Mouse (Mus musculus) kidney, adult 2 months (tissue): ENCODE results near the gene Snta1. TPM values are rescaled to one million over a fixed set of nuclear protein-coding genes. Genes with fewer than 3 reads are reported as not detected.

Experiments used
- DNase-seq: peaks from one replicate; pipeline ENCODE4 v3.0.0; 2021
- H3K27ac ChIP-seq: fragments of 200-500 bp; 2 replicates; pipeline ENCODE4 v1.5.1; 2012; ENCODE audit warnings: low read depth, low read length, control low read depth, inconsistent platforms; ENCODE audit not compliant: insufficient read depth
- H3K27me3 ChIP-seq: fragments of 200-500 bp; replicated peaks from 2 replicates; pipeline ENCODE4 v1.6.1; 2012; ENCODE audit warnings: mild to moderate bottlenecking, moderate library complexity, low read length, inconsistent platforms; ENCODE audit not compliant: control insufficient read depth, insufficient read depth
- H3K36me3 ChIP-seq: fragments of 200-500 bp; 2 replicates; pipeline ENCODE4 v1.6.1; 2012; ENCODE audit warnings: mild to moderate bottlenecking, moderate library complexity, low read length, inconsistent platforms; ENCODE audit not compliant: control insufficient read depth, insufficient read depth
- H3K4me1 ChIP-seq: fragments of 200-500 bp; 2 replicates; pipeline ENCODE4 v1.6.1; 2011; ENCODE audit warnings: low read length; ENCODE audit not compliant: control insufficient read depth, insufficient read depth
- H3K4me3 ChIP-seq: fragments of 200-500 bp; 2 replicates; pipeline ENCODE4 v1.5.1; 2011; ENCODE audit warnings: mild to moderate bottlenecking, low read depth, low read length, control low read depth; ENCODE audit not compliant: insufficient read depth
- CTCF ChIP-seq: fragments of 200-500 bp; conservative IDR thresholded peaks from 2 replicates; pipeline ENCODE4 v1.5.1; 2011; ENCODE audit warnings: low read depth, mild to moderate bottlenecking, control low read depth, low read length, moderate library complexity, mixed read lengths; ENCODE audit not compliant: insufficient read depth, insufficient read length
- POLR2A ChIP-seq: fragments of 200-500 bp; IDR thresholded peaks from one replicate; pipeline ENCODE4 v1.6.1; 2011; ENCODE audit warnings: low read depth, low read length, control low read depth
- WGBS: fragments of 180-500 bp; shearing (Covaris S2); methylation state at CpG from one replicate; pipeline ENCODE4 v1.1.7; 2018; 5-methylcytosine and 5-hydroxymethylcytosine counted together
- polyA plus RNA-seq: library from polyadenylated mRNA; depleted of rRNA; stranded (reverse); fragments of >200 nt; gene quantifications from 2 replicates; pipeline ENCODE4 v1.2.3, GENCODE M21; 2012

Gene Snta1
- polyA plus RNA-seq, 1 experiment: 60.5 TPM

GRCm38 (mm10) chr2:154422181-154422580 is 14.3 kb upstream of the Snta1 start:
- no peak for DNase-seq
- WGBS: 83% methylated on average over 5 of the region's 5 CpGs
- 0 out of 2 replicates have a peak, but pooled peaks cover under 1% of the 10 kb centered on the region for H3K4me1 ChIP-seq
- H3K27ac ChIP-seq: no peak overlapping the region
- H3K27me3 ChIP-seq: no peaks in the 10 kb centered on the region
- TF ChIP-seq CTCF: no peak
- no peak for TF ChIP-seq POLR2A
- H3K4me3 ChIP-seq: no peak overlapping the region
- no peaks in the 10 kb centered on the region for H3K36me3 ChIP-seq

GRCm38 (mm10) chr2:154420942-154421731 is 13.2 kb upstream of the Snta1 start:
- TF ChIP-seq CTCF: no peak
- TF ChIP-seq POLR2A: no peak
- 56% methylated on average over 7 of the region's 7 CpGs for WGBS

DNA sequence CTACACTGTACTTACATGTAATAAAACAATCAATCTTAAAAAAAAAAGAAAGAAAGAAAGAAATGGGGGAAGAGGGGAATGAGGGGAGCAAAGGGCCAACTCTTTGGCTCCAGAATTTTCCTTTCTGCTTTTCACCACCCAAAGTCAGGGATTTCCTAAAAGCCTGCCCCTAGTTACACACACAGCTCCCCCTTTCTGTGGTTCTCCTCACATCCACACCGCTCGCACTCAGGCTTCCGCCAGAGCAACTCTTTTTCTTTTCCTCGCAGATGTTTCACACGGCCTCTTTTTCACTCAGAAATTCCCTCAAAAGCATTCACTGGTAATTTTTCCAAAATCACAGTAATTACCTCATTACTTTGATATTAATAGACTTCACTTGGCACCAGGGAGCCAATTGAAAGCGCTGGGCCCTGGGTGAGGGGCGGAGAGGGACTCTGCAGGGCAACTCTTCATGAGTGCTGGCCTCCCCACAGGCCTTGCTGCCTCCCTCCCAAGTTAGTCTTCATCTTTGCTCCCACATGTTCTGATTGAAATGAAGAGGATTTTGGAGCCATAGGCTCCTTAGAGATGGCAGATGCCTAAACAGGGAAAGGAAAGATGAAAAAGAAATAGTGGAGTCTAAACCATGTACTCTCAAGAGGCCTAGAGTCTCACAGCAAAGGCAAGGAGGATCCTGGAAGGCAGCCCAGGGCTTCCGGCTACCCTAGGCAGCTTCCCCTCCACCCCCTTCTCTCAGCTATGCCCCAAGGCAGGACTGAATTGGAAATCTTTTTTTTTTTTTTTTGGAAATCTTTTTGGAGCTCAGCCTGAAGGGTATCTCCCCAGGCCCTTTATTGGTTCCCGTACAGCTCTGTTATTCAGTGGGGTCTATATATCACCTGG is 12.0 kb upstream of the Snta1 start:
- 93% methylated on average over 9 of the region's 9 CpGs for WGBS
- H3K36me3 ChIP-seq: no peaks in the 10 kb centered on the region
- no peak overlapping the region for H3K4me3 ChIP-seq
- H3K27ac ChIP-seq: no peak overlapping the region
- H3K4me1 ChIP-seq: no peaks in the 10 kb centered on the region
- no peak for DNase-seq
- TF ChIP-seq CTCF (no peak), POLR2A (no peak)
- no peaks in the 10 kb centered on the region for H3K27me3 ChIP-seq

More at GRCm38 (mm10) chr2:154420942-154421731, 13.2 kb upstream of the Snta1 start:
- no peaks in the 10 kb centered on the region for H3K27me3 ChIP-seq
- H3K4me3 ChIP-seq: no peak overlapping the region
- no peak overlapping the region for H3K27ac ChIP-seq
- DNase-seq: no peak
- H3K4me1 ChIP-seq: no peaks in the 10 kb centered on the region
- no peaks in the 10 kb centered on the region for H3K36me3 ChIP-seq

- no peak for TF ChIP-seq CTCF
- TF ChIP-seq POLR2A: no peak
- Histone ChIP-seq H3K36me3 (no peaks in the 10 kb centered on the region), H3K27me3 (no peaks in the 10 kb centered on the region), H3K4me3 (no peak overlapping the region), H3K4me1 (no peaks in the 10 kb centered on the region), H3K27ac (no peak overlapping the region)
- 92% methylated on average over 7 of the region's 7 CpGs for WGBS
- no peak for DNase-seq
Measured at GRCm38 (mm10) chr2:154418001-154418400, 10.1 kb upstream of the Snta1 start.

GRCm38 (mm10) chr2:154417107-154417506 is 9.2 kb upstream of the Snta1 start:
- Histone ChIP-seq H3K27me3 (no peaks in the 10 kb centered on the region), H3K4me3 (no peak overlapping the region), H3K27ac (no peak overlapping the region), H3K4me1 (no peaks in the 10 kb centered on the region), H3K36me3 (no peaks in the 10 kb centered on the region)
- TF ChIP-seq POLR2A: no peak
- TF ChIP-seq CTCF: peak; percentile 87
- 26% methylated on average over 3 of the region's 3 CpGs for WGBS
- DNase-seq: peak; percentile 78

GRCm38 (mm10) chr2:154412018-154412666 is 4.2 kb upstream of the Snta1 start:
- TF ChIP-seq POLR2A (no peak), CTCF (0 out of 2 replicates have a peak, but pooled peaks have one; percentile 13)
- 63% methylated on average over 7 of the region's 7 CpGs for WGBS

GRCm38 (mm10) chr2:154410355-154410754 is 2.5 kb upstream of the Snta1 start:
- WGBS: 49% methylated on average over 2 of the region's 2 CpGs
- H3K4me3 ChIP-seq: no peak overlapping the region
- H3K36me3 ChIP-seq: no peaks in the 10 kb centered on the region
- H3K27me3 ChIP-seq: no peaks in the 10 kb centered on the region
- no peak overlapping the region for H3K27ac ChIP-seq
- H3K4me1 ChIP-seq: peaks cover 18% of the 10 kb centered on the region
- no peak for DNase-seq
- TF ChIP-seq POLR2A: no peak
- TF ChIP-seq CTCF: no peak

More at GRCm38 (mm10) chr2:154412018-154412666, 4.2 kb upstream of the Snta1 start:
- H3K27ac ChIP-seq: no peak overlapping the region
- peak; percentile 72 for DNase-seq
- peaks cover 8% of the 10 kb centered on the region for H3K4me1 ChIP-seq
- H3K27me3 ChIP-seq: no peaks in the 10 kb centered on the region
- H3K36me3 ChIP-seq: no peaks in the 10 kb centered on the region
- H3K4me3 ChIP-seq: no peak overlapping the region
